ENCODE assay signal across 14 mouse cellular contexts in the genomic region with DNA sequence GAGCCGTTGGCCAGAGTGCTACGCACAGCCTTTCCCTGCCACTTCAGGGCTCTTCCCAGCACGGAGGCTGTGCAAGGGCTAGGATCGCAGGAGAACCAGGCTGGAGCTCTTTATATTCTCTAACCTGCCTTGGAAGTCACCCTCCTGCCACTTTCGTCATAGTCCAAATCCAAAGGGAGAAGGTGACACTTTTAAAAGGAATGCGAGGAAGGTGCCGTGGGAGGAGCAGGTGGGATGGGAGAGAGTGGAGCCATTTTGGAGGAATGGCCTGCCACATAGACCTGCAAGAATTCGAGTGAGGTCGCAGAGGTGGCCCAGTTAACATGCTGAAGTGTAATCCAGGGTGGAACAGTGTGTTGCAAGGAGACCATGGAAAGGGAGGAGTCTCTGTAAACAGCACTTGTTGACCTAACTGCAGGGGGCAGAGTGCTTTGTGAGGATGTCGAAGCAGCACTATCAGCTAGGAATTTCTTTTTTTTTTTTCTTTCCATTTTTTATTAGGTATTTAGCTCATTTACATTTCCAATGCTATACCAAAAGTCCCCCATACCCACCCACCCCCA.
"Had no signal": no experiment of that assay in that cellular context is flagged by ENCODE, and none has a peak within 500 bp of the region (broad histone marks: within the 10 kb centered on the region; RNA-seq: fewer than 3 reads in every experiment).

No protein-coding gene starts in this region.

- H3K4me3 ChIP-seq: kidney, embryonic 15.5 days; limb, embryonic 13.5 days; midbrain, embryonic 12.5 days; neural tube, embryonic 13.5 days; stomach, embryonic 15.5 days had no signal

- H3K27me3 ChIP-seq: kidney, embryonic 15.5 days; limb, embryonic 13.5 days; midbrain, embryonic 12.5 days; neural tube, embryonic 13.5 days; stomach, embryonic 15.5 days had no signal

- H3K27ac ChIP-seq: kidney, embryonic 15.5 days; limb, embryonic 13.5 days; liver, embryonic 14.5 days; midbrain, embryonic 12.5 days; neural tube, embryonic 13.5 days; stomach, embryonic 15.5 days had no signal

- H3K9me3 ChIP-seq: kidney, embryonic 15.5 days; limb, embryonic 13.5 days; midbrain, embryonic 12.5 days; neural tube, embryonic 13.5 days; stomach, embryonic 15.5 days had no signal

- H3K36me3 ChIP-seq: kidney, embryonic 15.5 days; limb, embryonic 13.5 days; midbrain, embryonic 12.5 days; neural tube, embryonic 13.5 days; stomach, embryonic 15.5 days had no signal

- H3K4me2 ChIP-seq: kidney, embryonic 15.5 days; limb, embryonic 13.5 days; lung, embryonic 14.5 days; midbrain, embryonic 12.5 days; neural tube, embryonic 13.5 days; stomach, embryonic 15.5 days had no signal

- H3K9ac ChIP-seq: kidney, embryonic 15.5 days; limb, embryonic 13.5 days; liver, embryonic 14.5 days; lung, embryonic 14.5 days; midbrain, embryonic 12.5 days; neural tube, embryonic 13.5 days; stomach, embryonic 15.5 days had no signal

- DNase-seq: kidney, adult 2 months; kidney, postnatal 14 days; left cerebral cortex, postnatal 4 days; lung, embryonic 14.5 days; lung, postnatal 14 days; right cerebral cortex, postnatal 14 days; thymus, postnatal 4 days had no signal

- H3K4me1 ChIP-seq: limb, embryonic 13.5 days; stomach, embryonic 15.5 days had no signal

- ATAC-seq: midbrain, embryonic 16.5 days had no signal
